Mouse (Mus musculus) brown adipose tissue, adult 24 weeks (tissue): ENCODE results near the gene Sgsh. TPM values are rescaled to one million over a fixed set of nuclear protein-coding genes. Genes with fewer than 3 reads are reported as not detected.

ENCODE experiments used
- H3K27ac ChIP-seq: fragments of 200-500 bp; replicated peaks from 2 replicates; pipeline ENCODE4 v1.5.1; 2012; ENCODE audit warnings: low read depth, mild to moderate bottlenecking, low read length
- H3K4me1 ChIP-seq: fragments of 200-500 bp; 2 replicates; pipeline ENCODE4 v1.6.1; 2012; ENCODE audit warnings: low read length, mixed read lengths; ENCODE audit not compliant: control insufficient read depth, insufficient read depth, insufficient read length
- H3K4me3 ChIP-seq: fragments of 200-500 bp; 2 replicates; pipeline ENCODE4 v1.5.1; 2012; ENCODE audit warnings: low read depth, mild to moderate bottlenecking, low read length, moderate library complexity; ENCODE audit not compliant: insufficient read depth
- polyA plus RNA-seq: library from polyadenylated mRNA; stranded (reverse); fragments of >200 nt; gene quantifications from 2 replicates; pipeline ENCODE4 v1.2.4, GENCODE M21; 2012; ENCODE audit not compliant: missing spikeins, insufficient read depth, insufficient read length

Gene Sgsh
- 3.8 and 7.7 TPM in 2 replicates for polyA plus RNA-seq

DNA sequence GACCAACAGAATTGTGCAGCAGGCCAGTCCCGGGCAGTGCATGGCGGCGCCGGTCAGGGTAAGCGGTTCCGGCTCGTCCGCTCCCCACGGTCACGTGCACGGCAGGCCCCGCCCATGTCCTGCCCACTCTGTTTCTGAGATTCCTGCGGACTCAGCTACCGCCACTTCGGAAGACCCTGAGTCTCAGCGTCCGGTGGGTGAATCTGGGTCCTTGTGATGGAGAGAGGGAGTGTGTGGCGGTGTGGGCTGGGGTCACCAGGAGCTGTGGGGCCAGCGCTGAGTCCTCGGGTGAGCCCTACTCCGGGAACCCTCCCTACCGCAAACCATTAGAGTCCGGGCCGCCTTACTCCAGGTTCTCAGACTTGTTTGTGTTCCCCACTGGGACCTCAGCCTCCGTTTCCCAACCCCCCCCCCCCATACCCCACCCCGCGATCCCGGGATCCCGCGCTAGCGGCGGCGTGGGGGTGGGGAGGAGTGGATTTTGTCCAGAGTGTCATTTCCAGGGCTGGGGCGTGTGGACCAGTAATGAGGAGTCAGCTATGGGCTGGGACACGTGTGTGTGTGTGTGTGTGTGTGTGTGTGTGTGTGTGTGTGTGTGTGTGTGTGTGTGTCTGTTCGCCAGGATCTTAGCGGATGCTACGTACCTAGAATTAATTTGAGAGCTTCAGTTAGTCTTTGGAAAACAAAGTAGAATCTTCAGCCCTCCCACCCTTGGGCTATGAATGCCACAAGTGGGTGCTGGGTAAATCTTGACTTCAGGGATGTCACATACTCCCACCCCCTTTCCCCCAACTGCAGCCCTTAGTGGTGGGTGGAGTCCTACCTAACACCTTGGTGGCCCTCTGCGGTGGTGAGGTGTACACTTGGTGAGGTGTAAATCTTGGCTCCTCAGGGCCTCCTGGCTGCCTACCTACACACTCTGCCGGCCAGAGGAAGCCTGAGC, at the start of gene Sgsh, which contains the start of gene Slc26a11:
Gene Sgsh, minus strand, starts transcription at position 94 of the 943 bp plus-strand sequence.
Gene Slc26a11, plus strand, starts transcription at position 115 of the 943 bp plus-strand sequence.
- peak within 1 kb of the TSS; percentile 98 for H3K4me3 ChIP-seq
- H3K4me1 ChIP-seq, result peaks cover 7% of the 10 kb centered on the region
- H3K27ac ChIP-seq, result peak within 1 kb of the TSS; percentile 69

GRCm38 (mm10) chr11:119404627-119405026, 49.3 kb upstream of the Sgsh start:
- Histone ChIP-seq H3K4me1 (no peaks in the 10 kb centered on the region), H3K27ac (no peak overlapping the region), H3K4me3 (no peak overlapping the region)

- H3K27ac ChIP-seq, result peak overlapping the region; percentile 76
- H3K4me3 ChIP-seq, result no peak overlapping the region
- no peaks in the 10 kb centered on the region for H3K4me1 ChIP-seq
These were observed 47.3 kb upstream of the Sgsh start for GRCm38 (mm10) chr11:119402501-119403160.

- H3K4me3 ChIP-seq, result no peak overlapping the region
- peaks cover 9% of the 10 kb centered on the region for H3K4me1 ChIP-seq
- H3K27ac ChIP-seq, result no peak overlapping the region
These were observed 41.1 kb upstream of the Sgsh start for GRCm38 (mm10) chr11:119396461-119396860.

DNA sequence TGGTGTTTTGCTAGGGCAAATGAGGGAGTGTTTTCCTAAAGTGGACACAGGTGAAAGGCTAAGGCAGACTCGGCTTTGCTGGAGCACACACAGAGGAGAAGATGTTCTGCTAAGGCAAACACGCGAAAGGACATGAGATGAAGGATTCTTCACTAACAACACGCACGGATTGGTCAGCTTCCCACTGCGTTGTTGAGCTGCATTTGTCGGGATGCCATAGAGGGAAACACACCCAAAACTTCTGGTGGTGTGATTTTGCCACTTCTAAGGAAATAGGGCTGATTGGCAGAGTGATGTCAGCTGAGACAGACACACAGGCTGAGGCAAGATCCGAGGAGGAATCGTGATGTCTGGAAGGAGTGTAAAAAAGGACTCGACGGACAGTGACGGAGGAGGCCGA, 40.6 kb upstream of the Sgsh start:
- Histone ChIP-seq H3K4me1 (peaks cover 9% of the 10 kb centered on the region), H3K27ac (no peak overlapping the region), H3K4me3 (peak overlapping the region; percentile 5; the same call in 1 of the 2 replicates)

GRCm38 (mm10) chr11:119395394-119395793, 40.1 kb upstream of the Sgsh start:
- H3K4me1 ChIP-seq, result peaks cover 9% of the 10 kb centered on the region
- H3K4me3 ChIP-seq, result peak overlapping the region; percentile 30
- no peak overlapping the region for H3K27ac ChIP-seq

GRCm38 (mm10) chr11:119394210-119394609, 38.9 kb upstream of the Sgsh start:
- H3K4me3 ChIP-seq, result peak overlapping the region; percentile 79
- peaks cover 13% of the 10 kb centered on the region for H3K4me1 ChIP-seq
- no peak overlapping the region for H3K27ac ChIP-seq

DNA sequence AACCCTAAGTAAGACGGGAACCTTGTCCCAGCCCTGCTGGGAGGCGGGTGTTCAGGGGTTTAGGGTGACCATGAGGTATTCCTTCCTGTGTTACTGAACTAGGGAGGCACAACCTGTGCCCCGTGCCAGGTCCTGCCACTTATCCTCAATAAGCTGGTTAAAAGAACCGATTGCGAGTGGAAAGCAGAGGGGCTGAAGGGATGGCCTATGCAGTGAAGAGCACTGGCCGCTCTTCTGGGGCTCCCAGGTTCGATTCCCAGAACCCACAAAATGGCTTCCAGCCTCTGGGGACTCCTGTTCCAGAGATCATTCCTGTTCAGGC, 38.1 kb upstream of the Sgsh start:
- Histone ChIP-seq H3K27ac (peak overlapping the region; percentile 76), H3K4me3 (peak overlapping the region; percentile 79), H3K4me1 (peaks cover 13% of the 10 kb centered on the region)

DNA sequence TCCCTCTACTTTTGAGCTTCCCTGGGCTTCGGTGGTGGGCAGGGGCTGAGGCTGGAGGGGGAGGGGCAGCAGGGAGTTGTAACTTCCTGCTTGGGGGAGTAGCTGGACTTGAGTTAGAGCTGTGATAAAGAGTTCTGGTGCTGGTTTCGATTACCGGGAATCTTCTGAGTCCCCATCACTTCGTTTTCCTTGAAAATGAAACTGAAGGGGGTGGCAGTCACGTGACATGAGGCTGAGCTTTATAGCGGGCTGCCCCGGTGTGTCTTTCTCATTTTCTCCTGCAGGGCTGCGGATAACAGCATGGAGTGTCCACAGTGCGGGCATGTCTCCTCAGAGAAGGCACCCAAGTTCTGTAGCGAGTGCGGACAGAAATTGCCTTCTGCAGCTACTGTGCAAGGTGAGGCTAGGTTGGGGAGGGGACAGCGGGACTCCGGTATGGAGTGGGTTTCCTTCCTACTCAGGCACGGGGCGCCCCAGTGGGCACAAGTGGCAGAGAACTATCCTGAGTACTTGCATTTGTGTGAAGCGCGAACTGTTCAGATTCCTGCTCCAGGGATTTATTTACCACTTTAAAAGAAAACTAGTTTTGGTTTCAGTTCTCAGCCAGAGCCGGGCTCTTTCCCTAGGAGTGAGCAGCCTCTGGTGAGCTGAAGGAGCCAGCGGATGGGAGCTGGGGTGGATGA, 37.6 kb upstream of the Sgsh start, which contains the start of gene Rnf213:
Gene Rnf213, plus strand, starts transcription at position 301 of the 683 bp plus-strand sequence.
- H3K4me3 ChIP-seq, result peak within 1 kb of the TSS; percentile 97
- H3K4me1 ChIP-seq, result peaks cover 13% of the 10 kb centered on the region
- H3K27ac ChIP-seq, result peak within 1 kb of the TSS; percentile 95

- Histone ChIP-seq H3K4me1 (peaks cover 13% of the 10 kb centered on the region), H3K4me3 (peak overlapping the region; percentile 97), H3K27ac (peak overlapping the region; percentile 95)
These were observed 36.8 kb upstream of the Sgsh start for GRCm38 (mm10) chr11:119392001-119392614.

- H3K4me1 ChIP-seq, result peaks cover 13% of the 10 kb centered on the region
- peak overlapping the region; percentile 95 for H3K27ac ChIP-seq
- H3K4me3 ChIP-seq, result peak overlapping the region; percentile 97
These were observed 36.2 kb upstream of the Sgsh start for GRCm38 (mm10) chr11:119391386-119392000.

- Histone ChIP-seq H3K4me3 (peak overlapping the region; percentile 97), H3K27ac (peak overlapping the region; percentile 95), H3K4me1 (peaks cover 13% of the 10 kb centered on the region)
These were observed 35.2 kb upstream of the Sgsh start for GRCm38 (mm10) chr11:119390271-119391231.

- H3K4me3 ChIP-seq, result peak overlapping the region; percentile 97
- H3K4me1 ChIP-seq, result peaks cover 11% of the 10 kb centered on the region; the same call in 1 of the 2 replicates
- peak overlapping the region; percentile 95 for H3K27ac ChIP-seq
These were observed 34.5 kb upstream of the Sgsh start for GRCm38 (mm10) chr11:119389851-119390270.
